In the genomic region with DNA sequence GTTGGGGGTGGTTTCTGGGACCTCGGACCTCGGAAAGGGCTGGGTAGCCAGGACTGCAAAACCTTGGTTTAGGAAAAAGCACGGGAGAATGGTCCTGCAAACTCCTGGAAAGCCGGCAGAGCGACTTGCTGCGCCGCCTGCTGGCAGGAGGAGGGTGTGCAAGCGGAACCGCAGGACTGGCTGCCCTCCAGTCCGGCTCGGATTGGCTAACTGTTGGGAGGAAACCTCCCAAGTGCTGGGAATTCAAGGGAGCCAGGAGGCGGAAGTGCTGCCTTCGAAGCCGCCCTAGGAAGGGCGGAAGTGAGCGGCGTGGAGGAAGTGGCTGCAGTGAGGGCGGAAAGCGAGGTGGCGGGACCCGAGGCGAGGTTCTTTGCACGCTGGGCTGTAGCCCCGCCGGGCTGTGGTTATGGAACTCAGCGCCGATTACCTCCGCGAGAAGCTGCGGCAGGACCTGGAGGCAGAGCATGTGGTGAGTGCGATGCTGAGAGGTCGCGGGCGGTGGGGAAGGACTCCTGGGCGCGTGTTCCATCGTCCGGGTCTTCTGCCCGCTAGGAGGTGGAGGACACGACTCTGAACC, we compare ENCODE assay signal across 7 mouse cellular contexts. TPM values are rescaled to one million over a fixed set of nuclear protein-coding genes. Genes with fewer than 3 reads are reported as not detected.
DNase-seq lines count a peak whose midpoint lies in the region; ATAC-seq lines count a peak whose summit lies in the region.

A gene (minus strand): TSS at position 154 of the 577 bp plus-strand sequence.

- H3K9me3 ChIP-seq in intestine, embryonic 16.5 days (ENCODE audit: control insufficient read depth, low read length): no peaks in the 10 kb centered on the region
- H3K9me3 ChIP-seq in midbrain, embryonic 11.5 days (ENCODE audit: control insufficient read depth, low read length): no peaks in the 10 kb centered on the region

- H3K4me3 ChIP-seq in intestine, embryonic 16.5 days (ENCODE audit: low read length): peak within 1 kb of the TSS; percentile 92
- peak within 1 kb of the TSS; percentile 81 for H3K4me3 ChIP-seq in midbrain, embryonic 11.5 days (ENCODE audit: low read depth, low read length)

- H3K36me3 ChIP-seq in intestine, embryonic 16.5 days (ENCODE audit: control insufficient read depth, insufficient read depth, low read length): peaks cover 8% of the 10 kb centered on the region; the same call in 1 of the 2 replicates
- peaks cover 4% of the 10 kb centered on the region; the same call in 1 of the 2 replicates for H3K36me3 ChIP-seq in midbrain, embryonic 11.5 days (ENCODE audit: control insufficient read depth, insufficient read depth, low read length)

- intact Hi-C loops in left cerebral cortex, postnatal 36 days (cut with DNase I): loop anchor here (2.0 to 5.0 kb wide), 2 partner anchors 47 to 113 kb away; a partner anchor contains a TSS

- H3K4me1 ChIP-seq in intestine, embryonic 16.5 days (ENCODE audit: control insufficient read depth, insufficient read depth, low read length): peaks cover 14% of the 10 kb centered on the region
- H3K4me1 ChIP-seq in midbrain, embryonic 11.5 days (ENCODE audit: control insufficient read depth, insufficient read depth, low read length): peaks cover 12% of the 10 kb centered on the region

- WGBS in intestine, embryonic 16.5 days: 0% methylated on average over 40 of the region's 40 CpGs
- under 1% methylated on average over 40 of the region's 40 CpGs for WGBS in midbrain, embryonic 11.5 days

- peak; percentile 98 for ATAC-seq in intestine, embryonic 16.5 days
- ATAC-seq in midbrain, embryonic 11.5 days (ENCODE audit: low FRiP score): peak; percentile 94

- H3K4me2 ChIP-seq in intestine, embryonic 16.5 days (ENCODE audit: low read depth, low read length): peak within 1 kb of the TSS; percentile 94
- H3K4me2 ChIP-seq in midbrain, embryonic 11.5 days: peak within 1 kb of the TSS; percentile 71

- peak within 1 kb of the TSS; percentile 98 for H3K27ac ChIP-seq in intestine, embryonic 16.5 days (ENCODE audit: low read length)
- H3K27ac ChIP-seq in midbrain, embryonic 11.5 days (ENCODE audit: low read depth, low read length): peak within 1 kb of the TSS; percentile 73

- H3K9ac ChIP-seq in intestine, embryonic 16.5 days (ENCODE audit: low read depth, low read length): peak within 1 kb of the TSS; percentile 97
- peak within 1 kb of the TSS; percentile 67 for H3K9ac ChIP-seq in midbrain, embryonic 11.5 days (ENCODE audit: low read length)

- H3K27me3 ChIP-seq in intestine, embryonic 16.5 days (replicated peaks; ENCODE audit: control insufficient read depth, insufficient read depth, low read length): no peaks in the 10 kb centered on the region
- H3K27me3 ChIP-seq in midbrain, embryonic 11.5 days (ENCODE audit: control insufficient read depth, insufficient read depth, low read length): no peaks in the 10 kb centered on the region

- peak; percentile 95 for DNase-seq in adrenal gland, adult 8-10 months
- DNase-seq in embryo, embryonic 9.5 days (ENCODE audit: extremely low spot score): peak; percentile 95
- peak; percentile 89 to 93 for DNase-seq in gastrocnemius, postnatal 4 days (ENCODE audit: low spot score in 2 of 2)
- peak; percentile 95 for DNase-seq in left cerebral cortex, postnatal 36 days (ENCODE audit: low spot score in 2 of 2)
- DNase-seq in midbrain, embryonic 11.5 days (ENCODE audit: low spot score, missing footprints): peak; percentile 99
- peak; percentile 97 for DNase-seq in skeletal muscle tissue, adult 2 months (ENCODE audit: low read depth, low spot score)

RNA-seq across cellular contexts. Expression of the gene that starts here (rescaled TPM):
- 10 to 100 TPM; 14.7 to 21.1 (median 18.2) TPM for total RNA-seq in adrenal gland, adult 8-10 months (2022)
- total RNA-seq in gastrocnemius, postnatal 4 days (2021): 1 to 10 TPM; 7.0 to 7.4 TPM
- 8.3 and 8.9 TPM in 2 replicates for polyA plus RNA-seq in intestine, embryonic 16.5 days (2015; fragmentation: Nextera tagmentation; extraction: Ambion mirVana)
- total RNA-seq in left cerebral cortex, postnatal 36 days (2021): 10 to 100 TPM; 17.6 to 20.3 TPM
- polyA plus RNA-seq in midbrain, embryonic 11.5 days (2014; fragmentation: Nextera tagmentation; extraction: Ambion mirVana): 10.2 and 10.3 TPM in 2 replicates

Comparison
In these comparisons a context has a peak if more than half of its experiments do, and no peak if none do; other contexts are left out.
1. Peak in every context shown above with its lines: DNase-seq, ATAC-seq, H3K4me3 ChIP-seq and H3K27ac ChIP-seq.